Mouse (Mus musculus) heart, embryonic 12.5 days (tissue): Measurements from ENCODE around the gene Rbm8a. TPM values are rescaled to one million over a fixed set of nuclear protein-coding genes. Genes with fewer than 3 reads are reported as not detected.
A peak's percentile ranks its signal among the peaks of the same experiment; 100 is the strongest.

Source experiments
- ATAC-seq: fragments of 200-750 bp; cut with Nextera tagmentation; 2 replicates; pipeline ENCODE4 v1.8.0; 2017; ENCODE audit warnings: moderate TSS enrichment, moderate library complexity; ENCODE audit not compliant: insufficient number of reproducible peaks, low FRiP score
- H3K27ac ChIP-seq: fragments of 300-500 bp; sonication (generic); 2 replicates; pipeline ENCODE4 v1.5.1; 2016; ENCODE audit warnings: mild to moderate bottlenecking, moderate library complexity; ENCODE audit not compliant: poor library complexity, severe bottlenecking
- H3K27me3 ChIP-seq: fragments of 300-500 bp; sonication (generic); replicated peaks from 2 replicates; pipeline ENCODE4 v1.6.1; 2016; ENCODE audit warnings: mild to moderate bottlenecking, moderate library complexity
- H3K36me3 ChIP-seq: fragments of 300-500 bp; sonication (generic); 2 replicates; pipeline ENCODE4 v1.6.1; 2016; ENCODE audit warnings: mild to moderate bottlenecking, moderate library complexity
- H3K4me1 ChIP-seq: fragments of 300-500 bp; sonication (generic); replicated peaks from 2 replicates; pipeline ENCODE4 v1.6.1; 2016; ENCODE audit warnings: mild to moderate bottlenecking
- H3K4me2 ChIP-seq: fragments of 300-500 bp; sonication (generic); 2 replicates; pipeline ENCODE4 v1.6.1; 2016; ENCODE audit warnings: mild to moderate bottlenecking, moderate library complexity
- H3K4me3 ChIP-seq: fragments of 300-500 bp; sonication (generic); 2 replicates; pipeline ENCODE4 v1.5.1; 2016; ENCODE audit warnings: mild to moderate bottlenecking
- H3K9ac ChIP-seq: fragments of 300-500 bp; sonication (generic); 2 replicates; pipeline ENCODE4 v1.6.1; 2016; ENCODE audit warnings: mild to moderate bottlenecking, moderate library complexity
- H3K9me3 ChIP-seq: fragments of 300-500 bp; sonication (generic); replicated peaks from 2 replicates; pipeline ENCODE4 v1.6.1; 2016; ENCODE audit warnings: mild to moderate bottlenecking, moderate library complexity
- WGBS: fragments of 180-500 bp; shearing (Covaris S2); methylation state at CpG from one replicate; pipeline ENCODE4 v1.1.7; 2016; 5-methylcytosine and 5-hydroxymethylcytosine counted together
- polyA plus RNA-seq: library from polyadenylated mRNA; unstranded; fragments of >200 nt; fragmentation: Nextera tagmentation; extraction: Ambion mirVana; gene quantifications from 2 replicates; pipeline ENCODE4 v1.2.1, GENCODE M21; 2016

Rbm8a gene
- polyA plus RNA-seq, result 90.8 and 95.8 TPM in 2 replicates

GRCm38 (mm10) chr3:96629729-96630600, at the start of gene Rbm8a:
Rbm8a (plus strand) TSS chr3:96629933.
- Histone ChIP-seq H3K9ac (peak within 1 kb of the TSS; percentile 88), H3K4me3 (peak within 1 kb of the TSS; percentile 89), H3K4me1 (peaks cover 19% of the 10 kb centered on the region), H3K27me3 (no peaks in the 10 kb centered on the region), H3K36me3 (peaks cover 43% of the 10 kb centered on the region), H3K9me3 (no peaks in the 10 kb centered on the region), H3K4me2 (peak within 1 kb of the TSS; percentile 97), H3K27ac (peak within 1 kb of the TSS; percentile 84)
- ATAC-seq, result peak; percentile 96
- under 1% methylated on average over 48 of the region's 48 CpGs for WGBS

- no peak overlapping the region for H3K4me3 ChIP-seq
These were observed 48.6 kb upstream of the Rbm8a start for GRCm38 (mm10) chr3:96581141-96581540.

GRCm38 (mm10) chr3:96581771-96582515, 47.8 kb upstream of the Rbm8a start:
- H3K4me3 ChIP-seq, result no peak overlapping the region
- ATAC-seq, result no peak
- H3K27ac ChIP-seq, result no peak overlapping the region
- no peak overlapping the region for H3K4me2 ChIP-seq
- peaks cover 32% of the 10 kb centered on the region for H3K4me1 ChIP-seq
- WGBS, result 83% methylated on average over 16 of the region's 16 CpGs
- no peaks in the 10 kb centered on the region for H3K9me3 ChIP-seq
- peaks cover 4% of the 10 kb centered on the region; the same call in 1 of the 2 replicates for H3K36me3 ChIP-seq
- H3K9ac ChIP-seq, result no peak overlapping the region
- no peaks in the 10 kb centered on the region for H3K27me3 ChIP-seq

More at GRCm38 (mm10) chr3:96581141-96581540, 48.6 kb upstream of the Rbm8a start:
- peak overlapping the region; percentile 61; the same call in 1 of the 2 replicates for H3K4me2 ChIP-seq
- 0 out of 2 replicates have a peak overlapping the region, but pooled peaks have one; percentile 19 for H3K9ac ChIP-seq
- peaks cover 4% of the 10 kb centered on the region; the same call in 1 of the 2 replicates for H3K36me3 ChIP-seq
- no peak overlapping the region for H3K27ac ChIP-seq
- H3K4me1 ChIP-seq, result peaks cover 36% of the 10 kb centered on the region
- H3K9me3 ChIP-seq, result no peaks in the 10 kb centered on the region
- ATAC-seq, result no peak
- 44% methylated on average over 6 of the region's 6 CpGs for WGBS
- no peaks in the 10 kb centered on the region for H3K27me3 ChIP-seq

GRCm38 (mm10) chr3:96583386-96583785, 46.3 kb upstream of the Rbm8a start:
- Histone ChIP-seq H3K9me3 (0 out of 2 replicates have a peak, but pooled peaks cover 5% of the 10 kb centered on the region), H3K36me3 (peaks cover 9% of the 10 kb centered on the region; the same call in 1 of the 2 replicates), H3K9ac (no peak overlapping the region), H3K27me3 (no peaks in the 10 kb centered on the region), H3K4me2 (no peak overlapping the region), H3K27ac (no peak overlapping the region), H3K4me1 (peaks cover 22% of the 10 kb centered on the region), H3K4me3 (no peak overlapping the region)
- WGBS, result 83% methylated on average over 5 of the region's 5 CpGs
- ATAC-seq, result no peak

- peaks cover 16% of the 10 kb centered on the region for H3K36me3 ChIP-seq
- no peak overlapping the region for H3K27ac ChIP-seq
- no peak overlapping the region for H3K4me2 ChIP-seq
- no peak for ATAC-seq
- H3K4me3 ChIP-seq, result no peak overlapping the region
- H3K9me3 ChIP-seq, result 0 out of 2 replicates have a peak, but pooled peaks cover 8% of the 10 kb centered on the region
- WGBS, result 78% methylated on average over 4 of the region's 4 CpGs
- no peak overlapping the region for H3K9ac ChIP-seq
- peaks cover 12% of the 10 kb centered on the region for H3K4me1 ChIP-seq
- H3K27me3 ChIP-seq, result no peaks in the 10 kb centered on the region
These were observed 39.1 kb upstream of the Rbm8a start for GRCm38 (mm10) chr3:96590657-96591056.

- Histone ChIP-seq H3K4me2 (peak overlapping the region; percentile 82), H3K9ac (peak overlapping the region; percentile 80), H3K4me3 (peak overlapping the region; percentile 72), H3K36me3 (peaks cover 10% of the 10 kb centered on the region; the same call in 1 of the 2 replicates), H3K27ac (peak overlapping the region; percentile 87), H3K4me1 (peaks cover 31% of the 10 kb centered on the region), H3K9me3 (0 out of 2 replicates have a peak, but pooled peaks cover 4% of the 10 kb centered on the region), H3K27me3 (no peaks in the 10 kb centered on the region)
- ATAC-seq, result no peak
- under 1% methylated on average over 10 of the region's 10 CpGs for WGBS
These were observed 36.4 kb upstream of the Rbm8a start for GRCm38 (mm10) chr3:96593374-96593773.

- Histone ChIP-seq H3K27me3 (0 out of 2 replicates have a peak, but pooled peaks cover 3% of the 10 kb centered on the region), H3K36me3 (peaks cover 10% of the 10 kb centered on the region; the same call in 1 of the 2 replicates), H3K4me3 (peak within 1 kb of the TSS; percentile 72), H3K4me1 (peaks cover 36% of the 10 kb centered on the region), H3K9me3 (0 out of 2 replicates have a peak, but pooled peaks cover 4% of the 10 kb centered on the region), H3K4me2 (peak within 1 kb of the TSS; percentile 82), H3K9ac (peak within 1 kb of the TSS; percentile 80), H3K27ac (peak within 1 kb of the TSS; percentile 87)
- ATAC-seq, result peak; percentile 86
- WGBS, result 0% methylated on average over 37 of the region's 38 CpGs
These were observed 35.8 kb upstream of the Rbm8a start, which contains the start of gene Polr3gl for GRCm38 (mm10) chr3:96593790-96594560. Polr3gl (minus strand) TSS chr3:96594181.

GRCm38 (mm10) chr3:96594851-96595250, 34.9 kb upstream of the Rbm8a start:
- Histone ChIP-seq H3K36me3 (peaks cover 8% of the 10 kb centered on the region; the same call in 1 of the 2 replicates), H3K4me2 (no peak overlapping the region), H3K4me1 (peaks cover 40% of the 10 kb centered on the region), H3K9ac (no peak overlapping the region), H3K4me3 (no peak overlapping the region), H3K27me3 (0 out of 2 replicates have a peak, but pooled peaks cover 5% of the 10 kb centered on the region), H3K27ac (no peak overlapping the region), H3K9me3 (0 out of 2 replicates have a peak, but pooled peaks cover 4% of the 10 kb centered on the region)
- 76% methylated on average over 5 of the region's 5 CpGs for WGBS
- no peak for ATAC-seq

- WGBS, result 23% methylated on average over 6 of the region's 6 CpGs
- ATAC-seq, result no peak
- Histone ChIP-seq H3K9me3 (no peaks in the 10 kb centered on the region), H3K27me3 (0 out of 2 replicates have a peak, but pooled peaks cover 5% of the 10 kb centered on the region), H3K36me3 (peaks cover 1% of the 10 kb centered on the region; the same call in 1 of the 2 replicates), H3K4me1 (peaks cover 40% of the 10 kb centered on the region), H3K9ac (peak overlapping the region; percentile 85; the same call in 1 of the 2 replicates), H3K4me3 (peak overlapping the region; percentile 65), H3K27ac (peak overlapping the region; percentile 74; the same call in 1 of the 2 replicates), H3K4me2 (peak overlapping the region; percentile 90)
These were observed 34.1 kb upstream of the Rbm8a start for GRCm38 (mm10) chr3:96595661-96596060.

- 0 out of 2 replicates have a peak, but pooled peaks cover 5% of the 10 kb centered on the region for H3K27me3 ChIP-seq
- no peaks in the 10 kb centered on the region for H3K9me3 ChIP-seq
- H3K4me3 ChIP-seq, result peak within 1 kb of the TSS; percentile 65
- H3K27ac ChIP-seq, result peak within 1 kb of the TSS; percentile 74
- H3K4me2 ChIP-seq, result peak within 1 kb of the TSS; percentile 90
- H3K4me1 ChIP-seq, result peaks cover 40% of the 10 kb centered on the region
- H3K9ac ChIP-seq, result peak within 1 kb of the TSS; percentile 85
- H3K36me3 ChIP-seq, result no peaks in the 10 kb centered on the region
- no peak for ATAC-seq
- under 1% methylated on average over 21 of the region's 23 CpGs for WGBS
These were observed 33.5 kb upstream of the Rbm8a start, which contains the start of gene Ankrd34a for GRCm38 (mm10) chr3:96596228-96596707. Ankrd34a (plus strand) TSS chr3:96596636.
